ENCODE assay signal across 11 mouse cellular contexts in genomic region chr12:33034343-33035088, GRCm38 (mm10). TPM values are rescaled to one million over a fixed set of nuclear protein-coding genes. Genes with fewer than 3 reads are reported as not detected.
DNase-seq lines count a peak whose midpoint lies in the region; ATAC-seq and TF ChIP-seq lines count a peak whose summit lies in the region.
"Had no signal": no experiment of that assay in that cellular context is flagged by ENCODE, and none has a peak within 500 bp of the region (broad histone marks: within the 10 kb centered on the region; RNA-seq: fewer than 3 reads in every experiment).

No protein-coding gene starts in this region.

- no peaks in the 10 kb centered on the region; the same call in 1 of the 2 replicates for H3K27me3 ChIP-seq in thymus, adult 2 months (ENCODE audit: control insufficient read depth, insufficient read depth, low read length)
- no peaks in the 10 kb centered on the region for H3K27me3 ChIP-seq in forebrain, postnatal 0 days (ENCODE audit: insufficient read depth, low read length)
- H3K27me3 ChIP-seq in midbrain, embryonic 13.5 days, result peaks cover 27% of the 10 kb centered on the region

- H3K4me2 ChIP-seq in forebrain, postnatal 0 days (ENCODE audit: low read depth), result 0 out of 2 replicates have a peak overlapping the region, but pooled peaks have one; percentile 26
- no peak overlapping the region for H3K4me2 ChIP-seq in midbrain, embryonic 13.5 days (replicated peaks)

- TF ChIP-seq CTCF in thymus, adult 2 months (IDR thresholded peaks at IDR 0.05; ENCODE audit: borderline replicate concordance, control insufficient read depth, extremely low read depth, insufficient read depth, low read length, poor library complexity), result no peak
- TF ChIP-seq CTCF in forebrain, postnatal 0 days (IDR thresholded peaks at IDR 0.05; ENCODE audit: low read depth), result no peak; the same call in 1 of the 2 replicates

- no peaks in the 10 kb centered on the region for H3K36me3 ChIP-seq in thymus, adult 2 months (ENCODE audit: control insufficient read depth, insufficient read depth, low read length)
- H3K36me3 ChIP-seq in forebrain, postnatal 0 days (ENCODE audit: insufficient read depth), result no peaks in the 10 kb centered on the region
- no peaks in the 10 kb centered on the region for H3K36me3 ChIP-seq in midbrain, embryonic 13.5 days

- DNase-seq in thymus, adult 2 months, result no peak
- no peak for DNase-seq in thymus, postnatal 4 days
- DNase-seq in forebrain, postnatal 0 days, result no peak
- DNase-seq in right cerebral cortex, postnatal 10 days (ENCODE audit: low spot score in 2 of 2), result no peak
- no peak for DNase-seq in left cerebral cortex, postnatal 10 days (ENCODE audit: extremely low spot score in 1 of 2, low spot score in 2 of 2)
- DNase-seq: right cerebral cortex, postnatal 4 days; thymus, postnatal 14 days had no signal

- WGBS in thymus, adult 2 months, result 39% methylated on average over 12 of the region's 12 CpGs
- 28% methylated on average over 12 of the region's 12 CpGs for WGBS in forebrain, postnatal 0 days
- 54% methylated on average over 12 of the region's 12 CpGs for WGBS in midbrain, embryonic 13.5 days

- H3K4me1 ChIP-seq in thymus, adult 2 months (replicated peaks; ENCODE audit: control insufficient read depth, insufficient read depth, low read length), result peaks cover 22% of the 10 kb centered on the region
- peaks cover 23% of the 10 kb centered on the region; the same call in 1 of the 2 replicates for H3K4me1 ChIP-seq in forebrain, postnatal 0 days (ENCODE audit: insufficient read depth)
- H3K4me1 ChIP-seq in midbrain, embryonic 13.5 days (replicated peaks), result peaks cover 26% of the 10 kb centered on the region

- H3K27ac ChIP-seq in thymus, adult 2 months (ENCODE audit: control insufficient read depth, insufficient read depth, low read length), result peak overlapping the region; percentile 39; the same call in 1 of the 2 replicates
- peak overlapping the region; percentile 79 for H3K27ac ChIP-seq in forebrain, postnatal 0 days (ENCODE audit: low read depth, low read length)
- H3K27ac ChIP-seq in midbrain, embryonic 13.5 days, result peak overlapping the region; percentile 75

- no peaks in the 10 kb centered on the region for H3K9me3 ChIP-seq in forebrain, postnatal 0 days (ENCODE audit: low read length)
- no peaks in the 10 kb centered on the region for H3K9me3 ChIP-seq in midbrain, embryonic 13.5 days

- intact Hi-C loops in left cerebral cortex, postnatal 10 days (cut with DNase I), result no loop called here

- ATAC-seq in forebrain, postnatal 0 days, result peak; percentile 3; the same call in 1 of the 2 replicates
- ATAC-seq in midbrain, embryonic 13.5 days, result peak; percentile 34; the same call in 1 of the 2 replicates
- no peak for ATAC-seq in megakaryocyte progenitor cell, adult 5-6 weeks (replicated peaks; ENCODE audit: poor library complexity)

- H3K9ac ChIP-seq in forebrain, postnatal 0 days, result no peak overlapping the region
- H3K9ac ChIP-seq in midbrain, embryonic 13.5 days (replicated peaks), result no peak overlapping the region

- H3K4me3 ChIP-seq in thymus, adult 2 months (ENCODE audit: control insufficient read depth, insufficient read depth, low read length), result no peak overlapping the region
- H3K4me3 ChIP-seq in forebrain, postnatal 0 days (ENCODE audit: low read depth, low read length), result no peak overlapping the region
- H3K4me3 ChIP-seq in midbrain, embryonic 13.5 days (replicated peaks), result no peak overlapping the region

- no peak for TF ChIP-seq POLR2A in thymus, adult 2 months (IDR thresholded peaks at IDR 0.05; ENCODE audit: control insufficient read depth, extremely low read depth, insufficient read depth, low read length, poor library complexity)

RNA-seq across cellular contexts. Expression of gene Cdhr3, which starts 58.2 kb away (rescaled TPM):
- 0.38 and 0.40 TPM in 2 replicates for polyA plus RNA-seq in thymus, adult 2 months (2012; rRNA removed)
- 0.54 and 0.81 TPM in 2 replicates for total RNA-seq in forebrain, postnatal 0 days (2014; rRNA removed)
- polyA plus RNA-seq in forebrain, postnatal 0 days (2015; fragmentation: Nextera tagmentation; extraction: Ambion mirVana), result 0.62 and 0.85 TPM in 2 replicates
- polyA plus RNA-seq in midbrain, embryonic 13.5 days (2015; fragmentation: Nextera tagmentation; extraction: Ambion mirVana), result 0.14 TPM in 1 of 2 replicates, not detected in the other
- total RNA-seq in megakaryocyte progenitor cell, adult 5-6 weeks (2015), result not detected in 2 replicates
- total RNA-seq in megakaryocyte progenitor cell, adult 5-6 weeks (2017), result not detected in 2 replicates
- 1 to 10 TPM in 1 of 2 experiments, under 1 TPM in 1; 0.63 to 1.4 TPM for total RNA-seq in left cerebral cortex, postnatal 10 days (2021)
- polyA plus RNA-seq: limb, embryonic 11.5 days; macrophage had no signal
